Mouse (Mus musculus) megakaryocyte progenitor cell, adult 5-6 weeks (primary cell): ENCODE measurements around the gene Hivep3. TPM values are rescaled to one million over a fixed set of nuclear protein-coding genes. Genes with fewer than 3 reads are reported as not detected.
A peak's percentile ranks its signal among the peaks of the same experiment; 100 is the strongest.

Experiments used
- ATAC-seq: replicated peaks from 2 replicates; pipeline ENCODE4 v1.8.0; 2016; ENCODE audit warnings: mild to moderate bottlenecking, moderate TSS enrichment, inconsistent platforms; ENCODE audit not compliant: poor library complexity
- total RNA-seq, 2 experiments: library from RNA; stranded (forward) in 1 of 2; stranded (reverse) in 1 of 2; fragments of 157-497, 149-512 nt in 1 of 2; fragments of 200-1000 nt in 1 of 2; gene quantifications; 2 replicates each; pipeline versions ENCODE4 v1.2.3 to v1.2.4; 2015 to 2017

Gene Hivep3
- total RNA-seq, 2 experiments from 2014 or later = 0.83 to 7.2 TPM

- no peak for ATAC-seq
Observed at GRCm38 (mm10) chr4:119760820-119761219, 27.2 kb downstream of the Hivep3 start.

- no peak for ATAC-seq
Observed at GRCm38 (mm10) chr4:119761459-119762121, 28.0 kb downstream of the Hivep3 start.

GRCm38 (mm10) chr4:119762171-119762570 lies 28.6 kb downstream of the Hivep3 start:
- ATAC-seq = no peak

GRCm38 (mm10) chr4:119768046-119768445 lies 34.5 kb downstream of the Hivep3 start:
- ATAC-seq = no peak

GRCm38 (mm10) chr4:119775913-119776312 lies 42.3 kb downstream of the Hivep3 start:
- ATAC-seq = no peak

- ATAC-seq = no peak
Observed at GRCm38 (mm10) chr4:119777146-119777545, 43.6 kb downstream of the Hivep3 start.

GRCm38 (mm10) chr4:119779561-119780400 lies 46.2 kb downstream of the Hivep3 start:
- no peak for ATAC-seq

GRCm38 (mm10) chr4:119780881-119781280 lies 47.3 kb downstream of the Hivep3 start:
- no peak for ATAC-seq

- no peak for ATAC-seq
Observed at GRCm38 (mm10) chr4:119784959-119785358, 51.4 kb downstream of the Hivep3 start.

- ATAC-seq = no peak
Observed at GRCm38 (mm10) chr4:119786307-119786706, 52.7 kb downstream of the Hivep3 start.

- no peak for ATAC-seq
Observed at GRCm38 (mm10) chr4:119786721-119787120, 53.1 kb downstream of the Hivep3 start.

GRCm38 (mm10) chr4:119788746-119789145 lies 55.2 kb downstream of the Hivep3 start:
- ATAC-seq = no peak

GRCm38 (mm10) chr4:119789495-119790148 lies 56.0 kb downstream of the Hivep3 start:
- ATAC-seq = no peak

GRCm38 (mm10) chr4:119798891-119799290 lies 65.3 kb downstream of the Hivep3 start:
- ATAC-seq = no peak

- ATAC-seq = peak; percentile 56
Observed at GRCm38 (mm10) chr4:119806556-119806955, 73.0 kb downstream of the Hivep3 start.

- peak; percentile 84 for ATAC-seq
Observed at GRCm38 (mm10) chr4:119807359-119807758, 73.8 kb downstream of the Hivep3 start.

- peak; percentile 59 for ATAC-seq
Observed at GRCm38 (mm10) chr4:119809245-119809644, 75.7 kb downstream of the Hivep3 start.

- ATAC-seq = peak; percentile 85
Observed at GRCm38 (mm10) chr4:119812775-119813174, 79.2 kb downstream of the Hivep3 start.

- no peak for ATAC-seq
Observed at GRCm38 (mm10) chr4:119813500-119814184, 80.1 kb downstream of the Hivep3 start.

GRCm38 (mm10) chr4:119814185-119815132 lies 80.9 kb downstream of the Hivep3 start:
- no peak for ATAC-seq
